Mouse (Mus musculus): ENCODE data around the gene 4930402H24Rik. TPM values are rescaled to one million over a fixed set of nuclear protein-coding genes. Genes with fewer than 3 reads are reported as not detected.

The 4930402H24Rik gene
- polyA plus RNA-seq, 1 experiment from 2014 or later: 11.2 TPM

DNA sequence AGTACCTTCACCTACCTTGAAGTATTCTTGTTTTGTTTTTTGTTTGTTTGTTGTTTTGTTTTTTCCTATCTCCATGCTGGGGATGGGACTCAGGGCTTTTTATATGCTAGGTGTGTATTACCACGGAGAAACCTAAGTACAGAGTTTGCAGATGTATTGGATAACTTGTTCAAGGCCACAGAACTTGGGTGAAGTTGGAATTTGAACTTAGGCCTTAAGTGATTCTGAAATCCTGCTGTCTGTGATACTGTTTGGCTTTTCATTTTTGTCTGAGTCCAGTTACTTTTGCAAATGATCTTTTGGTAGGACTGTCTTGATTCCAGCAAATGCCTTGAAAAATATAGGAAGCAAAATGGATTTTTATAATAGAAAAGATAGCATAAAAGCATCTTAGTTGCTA lies 5.5 kb upstream of the 4930402H24Rik start:
- no peak for DNase-seq (ENCODE audit: low spot score)
- Histone ChIP-seq H3K36me3 (ENCODE audit: control insufficient read depth, insufficient read depth, low read length) (no peaks in the 10 kb centered on the region), H3K27ac (replicated peaks) (no peak overlapping the region), H3K9me3 (ENCODE audit: control insufficient read depth, low read length) (no peaks in the 10 kb centered on the region), H3K4me2 (replicated peaks; ENCODE audit: low read depth) (no peak overlapping the region), H3K4me1 (replicated peaks; ENCODE audit: control insufficient read depth, insufficient read depth) (peaks cover 6% of the 10 kb centered on the region; the same call in 1 of the 2 replicates), H3K9ac (ENCODE audit: low read length) (no peak overlapping the region), H3K4me3 (ENCODE audit: low read depth, low read length) (no peak overlapping the region), H3K27me3 (ENCODE audit: control insufficient read depth, insufficient read depth, low read length) (no peaks in the 10 kb centered on the region)
- 63% methylated on average over 1 of the region's 1 CpGs for WGBS
- ATAC-seq (ENCODE audit: low FRiP score, low TSS enrichment): no peak
- no peak for TF ChIP-seq CTCF (IDR thresholded peaks at IDR 0.05; ENCODE audit: low read depth)
- no peak for TF ChIP-seq EP300 (optimal IDR thresholded peaks at IDR 0.05)

DNA sequence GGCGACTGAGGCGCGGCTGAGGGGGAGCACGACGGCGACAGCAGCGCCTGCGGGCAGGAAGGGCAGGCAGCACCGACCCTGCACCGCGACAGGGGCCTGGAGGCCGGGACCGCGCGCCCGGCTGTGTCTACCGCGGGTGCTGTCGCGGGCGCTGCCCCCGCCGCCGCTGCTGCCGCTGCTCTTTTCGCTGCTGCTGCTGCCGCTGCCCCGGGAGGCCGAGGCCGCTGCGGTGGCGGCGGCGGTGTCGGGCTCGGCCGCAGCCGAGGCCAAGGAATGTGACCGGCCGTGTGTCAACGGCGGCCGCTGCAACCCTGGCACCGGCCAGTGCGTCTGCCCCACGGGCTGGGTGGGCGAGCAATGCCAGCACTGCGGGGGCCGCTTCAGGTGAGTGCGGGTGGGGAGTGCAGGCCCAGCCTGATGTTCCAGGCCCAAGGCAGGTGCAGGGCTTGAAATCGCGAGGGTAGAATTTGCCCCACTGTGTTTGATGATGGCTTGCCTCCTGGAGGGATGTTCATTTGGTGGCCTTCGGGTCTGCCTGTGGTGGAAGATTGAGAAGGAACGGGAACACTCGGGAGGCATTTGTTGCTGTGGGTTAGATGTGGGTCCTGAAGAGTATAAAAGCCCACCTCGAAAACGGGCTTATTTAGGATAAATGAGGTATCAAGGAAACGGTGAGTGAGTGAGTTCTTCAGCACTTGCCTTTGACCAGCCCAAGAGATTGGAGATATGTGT lies 544 bp upstream of the 4930402H24Rik start:
- TF ChIP-seq CTCF (IDR thresholded peaks at IDR 0.05; ENCODE audit: low read depth) (no peak), EP300 (optimal IDR thresholded peaks at IDR 0.05) (no peak)
- H3K27me3 ChIP-seq (ENCODE audit: control insufficient read depth, insufficient read depth, low read length): no peaks in the 10 kb centered on the region
- H3K4me1 ChIP-seq (replicated peaks; ENCODE audit: control insufficient read depth, insufficient read depth): peaks cover 8% of the 10 kb centered on the region
- H3K4me2 ChIP-seq (replicated peaks; ENCODE audit: low read depth): peak overlapping the region; percentile 89
- H3K9ac ChIP-seq (ENCODE audit: low read length): peak overlapping the region; percentile 89
- WGBS: under 1% methylated on average over 44 of the region's 58 CpGs
- DNase-seq (ENCODE audit: low spot score) (no peak), ATAC-seq (ENCODE audit: low FRiP score, low TSS enrichment) (peak; percentile 24)
- no peaks in the 10 kb centered on the region for H3K36me3 ChIP-seq (ENCODE audit: control insufficient read depth, insufficient read depth, low read length)
- H3K27ac ChIP-seq (replicated peaks): peak overlapping the region; percentile 87
- H3K9me3 ChIP-seq (ENCODE audit: control insufficient read depth, low read length): no peaks in the 10 kb centered on the region
- H3K4me3 ChIP-seq (ENCODE audit: low read depth, low read length): peak overlapping the region; percentile 96

DNA sequence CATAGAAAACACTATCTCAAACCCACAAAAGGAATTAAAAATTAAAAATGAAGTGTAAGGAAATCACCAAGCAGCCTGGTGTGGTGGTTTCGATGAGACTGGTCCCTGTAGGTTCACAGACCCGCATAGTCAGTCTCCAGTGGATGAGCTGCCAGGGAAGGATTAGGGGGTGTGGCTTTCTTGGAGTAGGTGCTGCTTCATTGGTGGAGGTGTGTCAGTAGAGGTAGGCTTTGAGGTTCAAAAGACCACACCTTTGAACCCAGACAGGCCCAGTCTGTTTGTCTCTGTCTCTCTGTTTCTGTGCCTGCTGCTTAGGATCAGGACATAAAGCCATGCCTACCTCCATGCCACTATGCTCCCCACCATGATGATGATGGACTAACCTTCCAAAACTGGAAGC lies 7.4 kb downstream of the 4930402H24Rik start:
- Histone ChIP-seq H3K9me3 (ENCODE audit: control insufficient read depth, low read length) (no peaks in the 10 kb centered on the region), H3K9ac (ENCODE audit: low read length) (no peak overlapping the region), H3K4me1 (replicated peaks; ENCODE audit: control insufficient read depth, insufficient read depth) (no peaks in the 10 kb centered on the region), H3K36me3 (ENCODE audit: control insufficient read depth, insufficient read depth, low read length) (no peaks in the 10 kb centered on the region), H3K4me3 (ENCODE audit: low read depth, low read length) (no peak overlapping the region), H3K27ac (replicated peaks) (no peak overlapping the region), H3K4me2 (replicated peaks; ENCODE audit: low read depth) (no peak overlapping the region), H3K27me3 (ENCODE audit: control insufficient read depth, insufficient read depth, low read length) (no peaks in the 10 kb centered on the region)
- DNase-seq (ENCODE audit: low spot score) (no peak), ATAC-seq (ENCODE audit: low FRiP score, low TSS enrichment) (no peak)
- TF ChIP-seq CTCF (IDR thresholded peaks at IDR 0.05; ENCODE audit: low read depth) (no peak), EP300 (optimal IDR thresholded peaks at IDR 0.05) (no peak)
- WGBS: 79% methylated on average over 2 of the region's 2 CpGs

DNA sequence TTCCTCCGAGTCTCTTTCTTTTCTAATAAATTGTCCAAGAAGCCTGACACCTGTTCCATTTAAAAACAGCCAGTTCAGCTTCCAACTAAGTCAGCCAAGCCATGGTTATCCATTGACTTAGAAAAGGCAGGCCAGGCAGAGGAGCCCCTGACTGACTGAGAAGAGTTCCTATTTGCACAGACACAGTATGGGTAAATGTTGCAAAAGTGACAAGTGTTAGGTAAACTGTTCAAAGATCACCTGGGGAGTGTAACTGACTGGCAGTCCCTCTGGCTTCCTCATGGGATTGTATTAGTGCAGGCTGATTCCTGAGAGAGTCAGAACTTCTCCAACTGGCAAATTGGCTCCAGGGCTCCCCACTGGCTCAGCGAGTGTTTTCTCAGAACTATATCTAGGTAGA lies 8.3 kb downstream of the 4930402H24Rik start:
- no peak for ATAC-seq (ENCODE audit: low FRiP score, low TSS enrichment)
- no peak for TF ChIP-seq EP300 (optimal IDR thresholded peaks at IDR 0.05)
- no peak for TF ChIP-seq CTCF (IDR thresholded peaks at IDR 0.05; ENCODE audit: low read depth)
- DNase-seq (ENCODE audit: low spot score): no peak
- H3K36me3 ChIP-seq (ENCODE audit: control insufficient read depth, insufficient read depth, low read length): no peaks in the 10 kb centered on the region
- no peaks in the 10 kb centered on the region for H3K27me3 ChIP-seq (ENCODE audit: control insufficient read depth, insufficient read depth, low read length)
- H3K4me2 ChIP-seq (replicated peaks; ENCODE audit: low read depth): no peak overlapping the region
- H3K9ac ChIP-seq (ENCODE audit: low read length): no peak overlapping the region
- WGBS: 58% methylated on average over 2 of the region's 2 CpGs
- H3K9me3 ChIP-seq (ENCODE audit: control insufficient read depth, low read length): no peaks in the 10 kb centered on the region
- H3K27ac ChIP-seq (replicated peaks): no peak overlapping the region
- no peak overlapping the region for H3K4me3 ChIP-seq (ENCODE audit: low read depth, low read length)
- H3K4me1 ChIP-seq (replicated peaks; ENCODE audit: control insufficient read depth, insufficient read depth): no peaks in the 10 kb centered on the region

- WGBS: 88% methylated on average over 2 of the region's 2 CpGs
- Histone ChIP-seq H3K4me1 (replicated peaks; ENCODE audit: control insufficient read depth, insufficient read depth) (no peaks in the 10 kb centered on the region), H3K27ac (replicated peaks) (no peak overlapping the region), H3K9ac (ENCODE audit: low read length) (no peak overlapping the region), H3K4me2 (replicated peaks; ENCODE audit: low read depth) (no peak overlapping the region), H3K27me3 (ENCODE audit: control insufficient read depth, insufficient read depth, low read length) (no peaks in the 10 kb centered on the region), H3K4me3 (ENCODE audit: low read depth, low read length) (no peak overlapping the region), H3K36me3 (ENCODE audit: control insufficient read depth, insufficient read depth, low read length) (no peaks in the 10 kb centered on the region), H3K9me3 (ENCODE audit: control insufficient read depth, low read length) (no peaks in the 10 kb centered on the region)
- no peak for DNase-seq (ENCODE audit: low spot score)
- no peak for ATAC-seq (ENCODE audit: low FRiP score, low TSS enrichment)
- no peak for TF ChIP-seq EP300 (optimal IDR thresholded peaks at IDR 0.05)
- no peak for TF ChIP-seq CTCF (IDR thresholded peaks at IDR 0.05; ENCODE audit: low read depth)
Observed at GRCm38 (mm10) chr2:130896944-130897343, 9.3 kb downstream of the 4930402H24Rik start.

- 74% methylated on average over 1 of the region's 1 CpGs for WGBS
- TF ChIP-seq EP300 (optimal IDR thresholded peaks at IDR 0.05) (no peak), CTCF (IDR thresholded peaks at IDR 0.05; ENCODE audit: low read depth) (no peak)
Observed at GRCm38 (mm10) chr2:130887456-130887855, 18.8 kb downstream of the 4930402H24Rik start.

More at GRCm38 (mm10) chr2:130887456-130887855, 18.8 kb downstream of the 4930402H24Rik start:
- H3K27ac ChIP-seq (replicated peaks): no peak overlapping the region
- DNase-seq (ENCODE audit: low spot score) (no peak), ATAC-seq (ENCODE audit: low FRiP score, low TSS enrichment) (no peak)
- no peak overlapping the region for H3K9ac ChIP-seq (ENCODE audit: low read length)
- no peaks in the 10 kb centered on the region for H3K27me3 ChIP-seq (ENCODE audit: control insufficient read depth, insufficient read depth, low read length)
- H3K4me1 ChIP-seq (replicated peaks; ENCODE audit: control insufficient read depth, insufficient read depth): no peaks in the 10 kb centered on the region
- no peaks in the 10 kb centered on the region for H3K36me3 ChIP-seq (ENCODE audit: control insufficient read depth, insufficient read depth, low read length)
- H3K4me2 ChIP-seq (replicated peaks; ENCODE audit: low read depth): no peak overlapping the region
- no peak overlapping the region for H3K4me3 ChIP-seq (ENCODE audit: low read depth, low read length)
- H3K9me3 ChIP-seq (ENCODE audit: control insufficient read depth, low read length): no peaks in the 10 kb centered on the region

Measured in stomach, postnatal 0 days (tissue).